ENCODE assay signal across 8 mouse cellular contexts in the genomic region with DNA sequence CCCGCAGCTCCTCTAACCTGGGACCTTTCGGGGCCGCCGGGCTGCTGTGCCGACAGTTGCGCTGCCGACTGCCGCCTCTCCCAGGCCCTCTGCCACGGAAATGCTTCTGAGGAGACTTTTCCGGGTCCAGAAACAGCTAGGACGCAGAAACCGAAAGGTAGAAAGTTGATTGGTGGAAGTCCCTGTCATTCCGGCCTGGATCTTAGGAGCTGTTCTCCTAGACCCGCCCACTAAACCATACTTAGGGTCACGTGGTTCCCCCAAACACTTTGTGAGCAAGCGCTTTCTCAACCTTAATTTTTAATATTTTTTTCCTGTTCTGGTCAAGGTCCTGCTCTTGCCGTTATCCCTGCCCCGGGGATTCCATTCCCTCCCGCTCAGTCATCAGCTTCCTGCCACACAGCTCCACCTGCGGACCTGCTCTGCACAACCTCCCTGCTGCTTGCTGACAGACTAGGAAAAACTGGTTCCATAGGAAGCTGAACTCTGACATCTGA. TPM values are rescaled to one million over a fixed set of nuclear protein-coding genes. Genes with fewer than 3 reads are reported as not detected.
DNase-seq lines count a peak whose midpoint lies in the region; ATAC-seq lines count a peak whose summit lies in the region.
"Not testable (repeated sequence)": the region's sequence is repeated elsewhere in the genome, so short reads cannot be mapped to it uniquely, and the experiment has no call there.

A gene (minus strand): TSS at position 108 of the 497 bp plus-strand sequence.

- not testable (repeated sequence) for H3K4me1 ChIP-seq in hindbrain, embryonic 15.5 days (replicated peaks)

- not testable (repeated sequence) for H3K36me3 ChIP-seq in hindbrain, embryonic 15.5 days

- 0% methylated on average over 20 of the region's 20 CpGs for WGBS in hindbrain, embryonic 15.5 days

- not testable (repeated sequence) for H3K9me3 ChIP-seq in hindbrain, embryonic 15.5 days

- ATAC-seq in hindbrain, embryonic 15.5 days (ENCODE audit: low FRiP score, low read depth): peak; percentile 99

- peak within 1 kb of the TSS; percentile 72 for H3K9ac ChIP-seq in hindbrain, embryonic 15.5 days

- peak; percentile 77 for DNase-seq in T-cell, adult 2 months (ENCODE audit: low spot score)
- DNase-seq in cerebellum, postnatal 36 days: peak; percentile 81 to 92
- peak; percentile 89 to 97 for DNase-seq in frontal cortex, postnatal 36 days (ENCODE audit: low spot score in 2 of 2)
- DNase-seq in left cerebral cortex, adult 11 months (ENCODE audit: low spot score): peak; percentile 95
- DNase-seq in lung, postnatal 4 days: peak; percentile 85 to 92
- DNase-seq in retina, postnatal 7 days (ENCODE audit: low read depth, low spot score): peak; percentile 86
- peak; percentile 55 for DNase-seq in urinary bladder, adult 2 months (ENCODE audit: low spot score)

- H3K27ac ChIP-seq in hindbrain, embryonic 15.5 days (replicated peaks): peak within 1 kb of the TSS; percentile 83

- H3K4me3 ChIP-seq in hindbrain, embryonic 15.5 days: peak within 1 kb of the TSS; percentile 73

- H3K27me3 ChIP-seq in hindbrain, embryonic 15.5 days: not testable (repeated sequence)

- H3K4me2 ChIP-seq in hindbrain, embryonic 15.5 days: peak within 1 kb of the TSS; percentile 64

RNA-seq across cellular contexts. Expression of the gene that starts here (rescaled TPM):
- 10.8 and 11.0 TPM in 2 replicates for polyA plus RNA-seq in hindbrain, embryonic 15.5 days (2015; fragmentation: Nextera tagmentation; extraction: Ambion mirVana)
- polyA plus RNA-seq in urinary bladder, adult 2 months (2012; rRNA removed): 9.1 TPM in 2 replicates

Comparison
In these comparisons a context has a peak if more than half of its experiments do, and no peak if none do; other contexts are left out.
1. Peak in every context shown above with its lines: DNase-seq, ATAC-seq, H3K4me3 ChIP-seq and H3K27ac ChIP-seq.